Mouse (Mus musculus) thymus, postnatal 0 days (tissue): ENCODE results near the gene Vstm2l. TPM values are rescaled to one million over a fixed set of nuclear protein-coding genes. Genes with fewer than 3 reads are reported as not detected.

ENCODE experiments used
- DNase-seq: peaks from one replicate; pipeline ENCODE4 v3.0.0-alpha.2; 2015; ENCODE audit warnings: low spot score
- polyA plus RNA-seq: library from polyadenylated mRNA; unstranded; fragments of >200 nt; fragmentation: Nextera tagmentation; extraction: Ambion mirVana; gene quantifications from 2 replicates; pipeline ENCODE4 v1.2.1, GENCODE M21; 2015

Gene Vstm2l
- polyA plus RNA-seq = not detected in 2 replicates

DNA sequence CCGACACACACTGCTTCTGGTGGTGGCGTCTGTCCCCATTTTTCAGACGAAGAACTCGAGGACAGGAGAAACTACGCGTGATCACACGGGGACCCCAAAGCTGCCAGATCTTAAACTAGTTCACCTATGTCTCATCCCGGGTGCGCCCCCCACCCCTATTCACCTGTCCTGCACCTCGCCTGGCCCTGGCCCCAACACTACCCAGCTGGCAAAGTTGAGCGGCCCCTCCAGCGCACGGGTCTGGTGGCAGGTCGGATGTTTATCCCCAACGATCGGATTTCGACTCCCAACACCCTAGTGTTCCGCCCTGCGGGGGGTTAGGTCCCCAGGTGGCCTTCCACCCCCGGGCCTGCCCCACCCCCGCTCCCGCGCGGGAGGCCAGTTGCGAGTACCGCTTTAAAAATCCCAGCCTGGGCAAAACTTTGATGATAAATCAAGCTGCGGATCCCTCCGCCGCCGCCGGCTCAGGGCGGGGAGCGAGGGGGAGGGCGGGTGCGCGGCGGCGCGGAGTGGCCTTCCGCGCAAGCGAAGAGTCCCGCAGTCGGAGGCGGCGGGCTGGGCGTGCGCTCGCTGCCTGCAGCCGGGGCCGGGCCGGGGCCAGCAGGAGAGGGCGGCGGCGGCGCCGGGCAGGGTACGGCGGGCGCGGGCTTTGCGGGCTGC, at the start of gene Vstm2l:
Gene Vstm2l, plus strand, starts transcription at position 549 of the 660 bp plus-strand sequence.
- no peak for DNase-seq

DNA sequence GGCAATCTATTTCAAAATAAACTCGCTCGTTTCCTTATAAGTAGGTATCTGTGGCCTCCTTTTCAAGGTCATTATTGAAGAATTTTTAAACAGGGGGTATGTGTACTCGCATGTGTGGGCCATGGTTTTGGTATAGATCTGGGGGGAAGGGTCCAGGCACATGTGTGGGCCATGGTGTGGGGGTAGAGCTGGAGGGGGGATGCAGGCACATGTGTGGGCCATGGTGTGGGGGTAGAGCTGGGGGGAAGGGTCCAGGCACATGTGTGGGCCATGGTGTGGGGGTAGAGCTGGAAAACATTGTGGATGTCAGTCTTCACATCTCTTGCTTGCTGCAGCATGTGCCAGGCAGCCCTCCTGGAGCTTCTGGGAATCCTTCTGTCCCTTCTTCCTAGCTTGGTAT, 47.3 kb upstream of the Vstm2l start:
- DNase-seq = no peak

DNA sequence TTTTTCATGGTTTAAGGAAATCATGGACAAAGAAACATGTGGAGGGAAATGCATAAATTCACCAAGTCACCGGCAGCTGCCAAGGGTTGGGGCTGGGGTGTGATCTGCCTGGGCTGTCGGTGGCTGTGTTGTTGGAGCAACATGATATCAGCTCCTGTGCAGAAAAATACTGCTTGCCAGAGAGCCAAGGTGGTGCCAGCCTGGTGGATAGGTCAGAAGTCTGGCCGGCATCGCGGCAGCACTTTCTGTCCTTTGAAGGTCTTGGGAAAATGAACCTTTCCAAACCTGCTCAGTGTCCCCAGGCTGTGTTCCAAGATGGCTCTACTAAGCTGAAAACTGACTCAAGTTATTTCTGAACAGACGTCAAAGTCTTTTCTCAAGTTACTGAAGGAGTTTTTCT, 44.2 kb upstream of the Vstm2l start:
- DNase-seq = no peak

DNA sequence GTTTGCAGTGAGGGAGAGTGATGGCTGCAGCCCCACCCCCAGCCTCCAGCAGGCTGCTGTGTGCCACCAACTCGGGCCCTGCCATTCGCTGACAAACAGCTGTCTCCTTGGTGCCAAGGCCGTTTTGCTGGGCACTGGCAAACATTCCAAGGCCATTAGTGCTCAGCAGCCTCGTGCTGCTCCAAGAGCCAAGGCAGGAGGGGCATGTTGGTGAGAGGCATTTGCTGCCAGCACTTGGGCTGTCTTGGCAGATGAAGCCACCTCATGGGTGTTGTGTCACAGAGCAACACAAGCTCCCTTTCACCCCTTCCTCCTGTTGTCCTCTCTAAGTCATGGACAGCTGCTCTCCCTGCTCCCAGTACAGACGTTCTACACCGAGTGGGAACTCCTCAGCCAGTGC, 41.2 kb upstream of the Vstm2l start:
- no peak for DNase-seq

DNA sequence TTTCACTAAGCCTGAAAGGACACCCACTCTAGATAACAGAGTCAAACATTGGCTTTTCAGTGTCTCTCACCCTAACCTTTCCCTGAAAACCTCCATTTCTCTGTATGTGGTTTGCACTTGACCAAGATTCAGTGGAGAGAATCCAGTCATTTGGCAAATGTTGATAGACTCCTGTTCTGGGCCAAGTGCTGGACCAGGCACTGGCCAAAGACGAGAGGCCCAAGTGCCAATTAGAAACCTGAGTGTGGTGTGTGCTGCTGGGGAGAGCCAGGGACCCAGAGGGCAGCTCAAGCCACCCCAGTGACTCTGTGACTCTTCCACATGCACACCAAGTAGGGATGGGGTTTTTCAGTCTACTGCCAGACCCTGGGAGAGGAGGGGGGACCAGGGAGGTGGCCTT, 40.8 kb upstream of the Vstm2l start:
- DNase-seq = no peak

DNA sequence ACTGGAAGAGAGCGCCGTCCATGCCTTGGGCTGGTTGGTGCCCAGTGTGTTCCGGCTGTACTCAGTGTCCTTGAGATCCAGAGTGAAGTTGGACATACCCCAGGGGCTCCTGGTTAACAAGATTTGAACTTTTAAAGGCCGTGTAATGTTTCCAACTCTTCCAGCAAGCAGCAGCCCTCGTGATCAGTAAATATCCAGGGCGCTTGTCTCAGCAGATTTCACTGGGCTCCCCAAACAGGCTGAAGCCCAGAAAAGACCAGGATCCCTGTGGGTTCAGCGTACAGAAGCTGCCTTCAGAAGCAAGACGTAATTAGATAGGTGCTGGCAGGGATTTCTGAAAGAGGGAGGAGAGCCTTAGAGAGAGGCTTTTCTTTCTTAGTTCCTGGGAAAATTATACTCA, 39.3 kb upstream of the Vstm2l start:
- DNase-seq = no peak

DNA sequence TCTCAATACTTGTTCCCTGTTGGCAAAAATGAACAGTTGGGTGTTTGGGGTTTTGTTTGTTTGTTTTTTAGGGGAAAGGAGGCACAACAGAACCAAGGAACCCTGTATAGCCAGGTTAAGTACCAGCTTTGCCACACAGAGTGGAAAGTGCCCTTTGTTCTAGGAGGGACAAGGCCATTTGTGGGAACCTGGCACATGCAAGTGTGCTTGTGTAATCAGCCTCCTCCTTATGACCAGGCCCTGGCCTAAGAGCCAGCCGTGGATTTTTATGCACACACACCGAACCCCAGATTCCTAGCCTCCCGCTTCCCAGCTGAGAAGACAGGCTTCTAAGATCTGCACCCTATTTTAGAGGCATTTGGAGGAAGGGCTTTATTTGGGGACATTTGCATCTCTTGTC, 37.1 kb upstream of the Vstm2l start:
- no peak for DNase-seq

DNA sequence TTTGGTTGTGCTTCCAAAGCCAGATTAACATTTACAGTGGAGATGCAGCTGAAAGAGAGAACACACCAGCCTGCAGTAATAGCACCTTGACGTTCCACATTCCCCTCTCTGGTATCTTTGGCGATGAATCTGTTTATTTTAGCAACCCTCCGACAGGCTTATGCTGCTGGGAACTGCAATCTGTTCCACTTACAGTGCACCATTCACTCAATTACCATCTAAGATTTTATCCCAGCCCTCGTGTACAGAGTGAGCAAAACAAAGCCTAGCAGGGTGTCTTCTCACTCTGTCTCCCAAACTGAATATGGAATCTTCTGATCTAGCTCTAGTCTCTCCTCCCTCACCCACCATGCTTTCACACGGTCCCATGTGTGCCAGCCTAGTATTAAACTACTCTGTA, 36.5 kb upstream of the Vstm2l start:
- no peak for DNase-seq

DNA sequence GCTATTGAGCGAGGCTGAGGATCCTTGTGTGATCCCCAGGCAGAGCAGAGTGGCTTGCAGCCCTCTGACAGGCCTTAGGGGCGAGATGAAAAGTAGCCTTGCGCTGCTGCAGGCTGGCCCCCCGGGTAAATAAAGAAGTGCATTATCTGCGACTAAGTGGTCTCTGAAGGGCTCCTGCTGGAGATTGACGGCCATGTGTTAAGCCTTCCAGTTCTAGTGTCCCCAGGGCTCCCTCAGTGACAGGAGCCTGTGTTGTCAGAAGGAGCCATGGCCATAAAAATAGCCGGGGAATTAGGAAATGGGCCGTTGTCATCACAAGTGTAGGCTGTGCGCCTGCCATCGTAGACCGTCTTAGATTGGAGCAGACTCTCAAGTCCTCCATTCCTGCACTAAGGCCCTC, 32.5 kb upstream of the Vstm2l start:
- no peak for DNase-seq

DNA sequence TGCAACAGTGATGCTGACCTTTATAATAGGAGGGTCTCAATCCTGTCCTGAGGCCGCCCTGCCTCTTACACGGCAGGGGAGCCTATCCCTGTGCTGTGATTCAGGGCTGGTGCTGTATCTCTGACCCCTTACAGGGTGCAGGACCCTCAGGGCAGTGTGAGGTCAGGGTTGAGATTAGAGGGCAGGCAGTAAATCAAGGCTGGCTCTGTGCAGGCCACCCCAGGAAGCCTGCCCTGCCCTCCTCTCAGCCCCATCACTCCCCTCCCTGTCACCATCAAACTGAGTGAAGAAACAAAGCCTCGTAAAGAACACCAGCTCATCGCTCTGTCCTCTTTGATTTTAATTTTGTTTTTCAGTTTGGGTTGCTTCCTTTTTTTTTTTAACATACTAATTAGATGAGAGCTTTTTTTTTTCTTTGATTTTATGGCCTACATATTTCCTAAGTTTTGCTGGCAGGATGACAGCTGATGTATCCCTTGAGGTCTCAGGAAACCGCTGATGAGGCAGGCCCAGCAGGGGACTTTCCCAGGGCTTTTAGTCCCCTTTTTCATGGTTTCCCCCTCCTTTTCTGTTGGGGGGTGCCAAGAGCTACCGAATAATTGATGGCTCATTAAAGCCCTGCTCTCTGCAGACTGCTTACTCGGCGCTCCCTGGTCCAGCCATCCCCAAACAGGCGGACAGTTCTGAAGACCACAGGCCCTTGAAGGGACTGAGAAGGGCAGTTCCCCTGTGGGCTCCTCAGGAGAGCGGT, 27.0 kb upstream of the Vstm2l start:
- no peak for DNase-seq

DNA sequence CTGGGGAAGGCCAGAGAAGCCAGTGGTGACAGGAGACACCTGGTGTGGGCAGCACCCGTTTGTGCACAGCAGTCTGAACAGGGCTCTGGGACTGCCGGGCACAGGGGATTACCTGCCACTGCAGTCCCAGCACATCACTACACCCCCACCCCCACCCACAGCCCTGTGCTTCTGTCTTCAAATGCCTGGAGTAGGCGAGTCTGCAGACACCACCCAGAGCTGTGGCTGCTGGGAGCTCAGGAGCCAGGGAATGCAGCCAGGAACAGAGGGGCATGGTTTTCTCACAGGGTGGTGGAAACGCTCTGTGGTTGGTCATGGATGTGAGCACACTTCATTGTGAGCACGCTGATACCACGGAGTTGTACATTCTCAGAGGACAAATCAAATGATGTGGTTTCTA, 23.3 kb upstream of the Vstm2l start:
- no peak for DNase-seq

DNA sequence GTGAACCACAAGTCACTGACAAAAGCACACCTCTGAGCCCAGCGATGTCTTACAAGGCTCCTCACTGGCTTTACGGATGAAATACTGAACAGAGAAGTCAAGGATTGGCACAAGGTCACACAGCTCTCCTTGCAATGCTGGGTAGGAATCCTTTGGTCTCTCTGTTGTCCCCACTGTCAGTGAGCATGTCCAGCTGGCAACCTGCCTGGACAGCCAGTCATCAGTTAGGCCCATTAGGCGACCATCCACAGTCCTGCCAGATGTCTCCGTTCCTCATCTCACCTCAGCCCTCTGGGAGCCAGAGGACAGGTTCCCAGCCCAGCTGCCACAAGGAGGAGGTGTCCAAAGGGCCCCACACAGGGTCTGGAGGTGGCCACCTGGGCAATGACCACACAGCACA, 17.3 kb upstream of the Vstm2l start:
- no peak for DNase-seq

DNA sequence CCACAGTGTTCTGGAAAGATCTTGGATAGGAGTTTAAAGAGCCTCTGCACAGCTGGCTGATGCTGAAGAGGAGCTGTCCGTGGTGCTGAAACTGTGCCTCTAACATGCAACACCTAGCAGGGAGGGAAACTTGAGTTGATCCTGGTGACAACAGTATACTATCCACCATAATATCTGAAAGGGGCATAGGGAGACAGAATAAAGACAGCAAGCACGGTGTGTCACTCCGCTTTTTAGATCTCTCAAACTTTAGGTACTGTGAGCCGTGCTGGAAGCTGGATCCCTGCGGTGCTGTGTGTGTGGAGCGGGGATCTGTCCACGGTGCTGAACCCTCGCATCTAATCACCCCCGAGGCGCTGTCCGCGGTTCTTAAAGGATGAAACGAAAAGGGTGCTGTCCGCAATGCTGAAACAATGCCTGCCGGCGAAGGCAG, 1.2 kb upstream of the Vstm2l start:
- peak; percentile 87 for DNase-seq

DNA sequence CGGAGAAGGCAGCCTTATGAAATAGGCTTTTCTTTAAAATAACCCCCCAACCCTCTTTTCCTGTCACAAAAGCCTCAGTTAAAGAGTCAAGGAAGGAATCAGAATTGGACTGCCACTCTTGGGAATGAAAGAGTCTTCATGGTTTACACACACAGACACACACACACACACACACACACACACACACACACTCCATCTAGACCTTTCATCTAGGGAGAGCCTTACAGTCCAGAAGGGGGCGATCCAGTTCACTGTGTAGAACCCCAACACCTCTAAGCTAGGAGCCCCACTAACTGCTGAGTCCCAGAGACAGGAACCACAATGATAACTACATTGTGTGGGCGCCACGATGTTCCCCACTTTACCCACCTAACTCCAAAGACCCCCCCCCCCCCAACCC, 748 bp upstream of the Vstm2l start:
- DNase-seq = no peak

DNA sequence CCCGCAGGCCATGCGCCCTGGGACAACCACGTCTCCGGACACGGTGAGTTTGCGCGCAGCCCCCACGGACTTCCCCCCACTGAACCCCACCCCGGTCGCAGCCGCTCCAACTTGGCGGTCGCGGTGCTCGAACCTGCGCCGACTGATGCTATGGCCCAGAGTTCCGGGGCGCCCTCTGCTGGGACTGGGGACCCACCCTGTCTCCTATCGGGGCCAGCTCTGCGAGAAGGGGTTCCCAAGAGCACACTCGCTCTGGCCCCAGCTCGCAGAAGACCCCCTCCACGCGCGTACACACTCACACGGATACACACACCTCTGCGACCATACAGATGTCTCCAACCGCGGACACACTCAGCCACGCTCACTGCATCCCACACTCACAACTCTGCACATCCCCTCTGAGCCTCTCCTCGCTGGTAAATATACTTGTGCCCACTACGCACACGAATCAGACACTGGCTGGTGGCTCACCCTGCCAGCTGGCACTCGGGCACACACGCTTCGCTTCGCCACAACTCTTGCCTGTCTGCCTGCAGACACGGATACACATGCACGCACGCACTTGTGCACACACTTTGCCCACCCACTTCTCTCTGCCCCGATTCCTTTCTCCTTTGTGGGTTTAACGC, 550 bp downstream of the Vstm2l start:
- DNase-seq = no peak

DNA sequence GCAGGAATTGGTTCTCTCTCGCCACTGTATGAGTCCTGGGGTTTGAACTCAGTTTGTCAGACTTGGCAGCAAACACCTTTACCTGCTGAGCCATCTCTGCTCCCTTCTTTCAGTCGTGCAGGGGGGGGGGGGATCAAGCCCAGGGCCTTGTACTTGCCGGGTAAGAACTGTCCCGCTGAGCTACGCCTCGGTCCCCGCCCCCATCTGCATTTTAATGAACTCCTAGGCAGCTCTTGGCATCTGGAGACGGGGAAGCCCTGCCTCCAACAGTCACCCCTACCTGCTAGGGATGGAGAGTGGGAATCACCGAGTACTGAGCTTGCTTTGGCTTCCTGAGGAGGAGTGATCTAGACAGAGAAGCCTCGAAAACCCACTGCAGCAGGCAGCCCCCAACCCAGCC, 4.1 kb downstream of the Vstm2l start:
- DNase-seq = no peak

DNA sequence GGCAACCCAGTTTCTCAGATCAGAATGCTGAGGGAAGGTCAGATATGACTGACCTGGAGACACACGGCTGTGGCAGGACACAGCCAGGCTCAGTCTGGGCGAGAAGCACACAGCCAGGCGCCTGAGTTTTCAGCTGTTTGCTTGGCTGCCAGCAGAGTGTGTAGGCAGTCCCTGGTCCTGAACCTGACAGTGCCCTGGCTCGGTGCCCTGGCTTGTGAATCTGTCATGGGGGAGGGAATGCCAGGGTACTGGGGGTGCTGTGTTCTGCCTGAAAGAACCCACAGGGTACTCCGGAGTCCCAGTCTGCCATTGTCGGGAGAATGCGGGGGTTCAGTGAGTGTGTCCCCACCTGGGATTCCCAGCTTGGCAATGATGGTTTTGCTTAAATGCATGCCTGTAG, 7.1 kb downstream of the Vstm2l start:
- no peak for DNase-seq

DNA sequence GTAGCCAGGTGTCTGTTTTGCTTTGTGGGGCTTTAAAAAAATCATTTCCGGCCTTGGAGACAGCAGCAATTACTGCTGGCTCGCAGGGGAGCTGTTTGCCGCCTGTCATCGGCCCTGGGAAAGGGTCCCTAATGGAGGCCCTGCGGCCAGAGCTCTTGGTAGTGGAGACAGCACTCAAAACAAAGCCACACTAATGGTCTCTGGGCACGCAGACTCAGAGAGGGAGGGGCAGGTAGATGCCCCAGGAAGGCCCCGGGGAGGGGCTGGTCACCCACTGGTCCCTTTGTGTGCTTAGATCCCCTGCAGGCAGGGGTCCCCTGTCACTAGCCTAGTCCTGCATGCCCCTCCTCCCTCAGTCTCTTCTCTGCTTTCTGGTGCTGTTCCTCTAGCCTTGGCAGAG, 9.0 kb downstream of the Vstm2l start:
- DNase-seq = no peak

DNA sequence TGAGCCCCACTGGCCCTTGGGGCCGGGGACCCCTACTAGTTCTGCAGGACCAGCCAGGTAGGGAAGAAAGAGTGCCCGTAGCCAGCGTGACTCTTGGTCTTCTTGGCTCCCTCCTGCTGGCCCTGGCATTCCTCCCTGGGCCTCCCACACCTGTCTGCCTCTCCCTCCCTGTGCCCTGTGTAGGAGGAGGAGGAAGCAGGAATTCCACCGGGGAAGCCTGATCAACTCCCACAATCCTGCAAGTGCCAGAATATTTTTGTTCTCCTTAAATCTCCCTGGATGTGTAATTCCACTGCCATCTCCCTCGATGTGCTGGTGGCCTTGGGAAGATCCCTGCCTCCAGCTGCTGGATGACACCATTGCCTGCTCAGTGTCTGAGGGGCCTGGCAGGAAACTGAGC, 10.1 kb downstream of the Vstm2l start:
- DNase-seq = no peak

DNA sequence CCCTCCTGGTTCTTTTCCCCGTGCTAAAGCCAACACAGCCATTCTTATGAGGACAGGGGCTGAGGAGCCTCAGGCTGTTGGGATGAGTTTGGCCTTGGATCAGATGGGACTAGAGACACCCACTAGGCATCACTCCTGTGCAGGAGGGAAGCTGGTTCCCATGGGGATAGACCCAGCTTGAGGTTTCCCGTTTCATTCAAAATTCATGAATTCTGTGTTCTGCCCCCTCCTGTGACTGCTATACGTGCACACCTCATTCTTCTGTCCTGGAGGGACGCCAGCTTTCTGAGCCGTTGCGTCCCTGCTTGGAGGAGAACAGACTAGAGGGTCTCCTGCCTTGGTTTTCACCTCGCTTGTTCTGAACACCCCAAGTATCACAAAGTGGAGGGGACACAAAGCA, 12.0 kb downstream of the Vstm2l start:
- no peak for DNase-seq

DNA sequence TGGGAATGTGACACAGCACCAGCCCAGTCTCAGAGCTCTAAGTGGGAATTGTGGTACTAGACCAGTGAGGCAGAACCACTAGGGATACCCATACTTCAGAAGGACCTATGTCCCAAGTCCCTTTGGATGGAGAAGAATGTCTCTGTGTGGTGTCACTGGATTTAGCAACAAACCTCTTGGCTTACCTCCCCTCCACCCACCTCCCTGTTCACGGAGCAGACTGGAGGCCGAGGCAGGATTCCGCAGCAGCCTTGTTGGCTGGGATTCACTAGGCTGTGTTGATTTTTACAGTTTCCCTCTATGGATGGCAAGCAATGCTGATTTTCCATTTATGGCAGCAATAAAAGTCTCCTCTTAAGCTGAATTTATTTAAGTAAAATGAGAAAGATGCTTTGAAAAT, 12.5 kb downstream of the Vstm2l start:
- DNase-seq = no peak

DNA sequence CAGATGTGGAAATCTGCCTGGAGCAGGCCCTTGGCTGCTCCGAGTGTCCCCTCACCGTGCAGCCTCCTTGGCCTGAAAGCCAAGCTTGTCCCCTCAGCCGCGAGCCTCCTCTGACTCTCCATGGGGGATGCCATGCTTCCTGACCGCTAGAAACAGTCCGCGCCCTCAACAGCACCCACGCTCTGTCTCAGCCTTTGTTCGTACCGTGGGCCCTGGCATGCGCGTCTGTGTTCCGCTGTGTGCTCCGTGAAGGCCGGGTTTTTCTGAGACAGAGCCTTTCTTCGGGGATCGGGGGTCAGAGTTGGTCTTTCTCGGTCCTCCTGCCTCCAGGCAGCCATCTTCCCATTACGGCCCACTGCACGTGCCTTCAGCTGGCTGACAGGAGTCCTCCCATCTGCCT, 12.9 kb downstream of the Vstm2l start:
- DNase-seq = no peak

DNA sequence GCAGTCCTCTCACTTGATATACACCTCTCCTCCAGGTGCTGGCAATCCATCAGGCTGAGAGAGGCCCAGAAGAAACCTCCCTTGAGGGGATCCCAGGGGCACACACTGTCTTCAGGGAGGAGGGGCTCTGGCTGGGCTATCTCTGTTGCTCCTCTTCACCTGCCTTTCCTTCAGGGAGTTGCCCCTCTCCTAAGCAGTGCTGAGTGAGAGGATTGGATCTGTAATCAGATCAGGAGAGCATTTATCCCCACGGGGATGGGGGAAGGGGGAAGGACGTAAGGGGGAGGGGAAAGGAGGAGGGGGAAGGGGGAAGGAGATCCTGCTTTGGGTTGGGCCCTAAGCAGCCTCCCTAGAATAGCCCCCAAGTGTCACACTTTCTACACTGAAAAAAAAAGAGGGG, 13.4 kb downstream of the Vstm2l start:
- DNase-seq = no peak
